Mouse (Mus musculus): ENCODE measurements at regions not wholly inside any gene's neighbourhood (a gene's known extent, or its start where the extent isn't known, plus 50 kb on each side); places are given as distances from the start of the nearest gene placed in this dataset.

GRCm38 (mm10) chr8:35132281-35132680 is 633.3 kb upstream of the Gm19410 start:
- 82% methylated on average over 1 of the region's 1 CpGs for WGBS
- Histone ChIP-seq H3K27me3 (no peaks in the 10 kb centered on the region), H3K27ac (no peak overlapping the region), H3K36me3 (ENCODE audit: poor library complexity, severe bottlenecking) (no peaks in the 10 kb centered on the region), H3K4me1 (peaks cover 4% of the 10 kb centered on the region; the same call in 1 of the 2 replicates), H3K4me2 (no peak overlapping the region), H3K9ac (no peak overlapping the region), H3K4me3 (no peak overlapping the region), H3K9me3 (replicated peaks) (no peaks in the 10 kb centered on the region)
- ATAC-seq: no peak

- Histone ChIP-seq H3K4me2 (no peak overlapping the region), H3K9ac (no peak overlapping the region), H3K27me3 (no peaks in the 10 kb centered on the region), H3K4me3 (no peak overlapping the region), H3K36me3 (ENCODE audit: poor library complexity, severe bottlenecking) (no peaks in the 10 kb centered on the region), H3K9me3 (replicated peaks) (no peaks in the 10 kb centered on the region), H3K4me1 (peaks cover 2% of the 10 kb centered on the region; the same call in 1 of the 2 replicates), H3K27ac (no peak overlapping the region)
- no peak for ATAC-seq
- 90% methylated on average over 7 of the region's 7 CpGs for WGBS
These were observed 630.0 kb upstream of the Gm19410 start for GRCm38 (mm10) chr8:35135630-35136029.

DNA sequence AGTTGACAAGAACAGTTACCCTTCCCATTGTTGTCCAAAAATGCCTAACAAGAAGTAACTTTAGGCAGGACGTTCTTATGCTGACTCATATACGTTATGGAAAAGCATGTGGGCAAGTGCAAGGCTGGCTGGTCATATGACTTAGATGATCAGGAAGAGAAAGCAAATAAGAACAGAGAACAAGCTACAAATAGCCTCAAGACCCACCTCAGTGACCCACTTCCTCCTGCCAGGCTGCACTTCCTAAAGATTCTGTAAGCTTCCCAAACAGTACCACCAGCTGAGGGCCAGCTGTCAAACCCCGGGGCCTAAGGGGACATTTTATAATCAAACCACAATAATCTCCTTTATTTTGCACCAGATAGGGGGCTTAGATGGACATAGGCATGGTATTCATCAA is 628.9 kb upstream of the Gm19410 start:
- no peaks in the 10 kb centered on the region for H3K9me3 ChIP-seq (replicated peaks)
- no peaks in the 10 kb centered on the region for H3K4me1 ChIP-seq
- ATAC-seq: no peak
- no peak overlapping the region for H3K4me2 ChIP-seq
- no peaks in the 10 kb centered on the region for H3K27me3 ChIP-seq
- H3K9ac ChIP-seq: no peak overlapping the region
- H3K4me3 ChIP-seq: no peak overlapping the region
- H3K36me3 ChIP-seq (ENCODE audit: poor library complexity, severe bottlenecking): no peaks in the 10 kb centered on the region
- 94% methylated on average over 3 of the region's 3 CpGs for WGBS
- H3K27ac ChIP-seq: no peak overlapping the region

GRCm38 (mm10) chr8:35140775-35141174 is 624.8 kb upstream of the Gm19410 start:
- 79% methylated on average over 1 of the region's 1 CpGs for WGBS
- Histone ChIP-seq H3K27ac (no peak overlapping the region), H3K27me3 (no peaks in the 10 kb centered on the region), H3K9me3 (replicated peaks) (no peaks in the 10 kb centered on the region), H3K9ac (no peak overlapping the region), H3K4me3 (no peak overlapping the region), H3K36me3 (ENCODE audit: poor library complexity, severe bottlenecking) (no peaks in the 10 kb centered on the region), H3K4me1 (no peaks in the 10 kb centered on the region), H3K4me2 (no peak overlapping the region)
- no peak for ATAC-seq

DNA sequence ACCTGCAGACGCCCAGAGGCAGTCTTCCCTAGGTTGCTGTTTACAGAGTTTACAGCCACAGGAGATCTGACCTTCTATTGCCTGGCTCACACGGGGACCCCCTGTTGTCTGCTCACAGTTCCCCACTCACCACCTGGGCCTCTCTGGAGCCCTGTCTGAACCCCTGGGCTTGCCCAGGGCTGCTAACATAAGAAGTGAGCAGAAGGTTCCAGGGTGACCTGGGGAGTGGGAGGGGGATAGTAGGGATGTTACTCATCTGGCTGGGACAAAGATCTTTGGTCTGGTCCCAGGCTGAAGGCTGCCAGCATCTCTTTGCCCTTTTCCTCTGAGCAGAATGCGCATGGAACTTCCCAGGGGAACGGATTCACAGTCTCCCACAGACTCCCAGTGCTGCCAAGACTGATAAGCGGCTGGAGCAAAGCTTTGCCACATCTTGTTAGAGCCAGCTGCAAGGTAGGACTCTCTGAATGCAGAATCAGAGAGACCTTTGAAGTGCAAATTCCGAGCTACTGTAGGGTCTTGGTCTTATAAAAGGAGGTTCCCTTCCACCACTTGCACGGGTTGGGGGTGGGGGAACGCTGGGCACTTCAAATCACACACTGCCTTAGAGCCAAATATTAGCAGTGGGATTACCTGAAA is 622.5 kb upstream of the Gm19410 start:
- Histone ChIP-seq H3K9ac (no peak overlapping the region), H3K36me3 (ENCODE audit: poor library complexity, severe bottlenecking) (no peaks in the 10 kb centered on the region), H3K4me1 (no peaks in the 10 kb centered on the region), H3K4me3 (no peak overlapping the region), H3K27ac (no peak overlapping the region), H3K27me3 (no peaks in the 10 kb centered on the region), H3K9me3 (replicated peaks) (no peaks in the 10 kb centered on the region), H3K4me2 (no peak overlapping the region)
- ATAC-seq: no peak
- 42% methylated on average over 8 of the region's 8 CpGs for WGBS

- WGBS: 71% methylated on average over 7 of the region's 7 CpGs
- H3K4me2 ChIP-seq: no peak overlapping the region
- H3K36me3 ChIP-seq (ENCODE audit: poor library complexity, severe bottlenecking): no peaks in the 10 kb centered on the region
- H3K27me3 ChIP-seq: no peaks in the 10 kb centered on the region
- no peak overlapping the region for H3K27ac ChIP-seq
- H3K9ac ChIP-seq: no peak overlapping the region
- H3K4me1 ChIP-seq: no peaks in the 10 kb centered on the region
- no peak for ATAC-seq
- no peaks in the 10 kb centered on the region for H3K9me3 ChIP-seq (replicated peaks)
- no peak overlapping the region for H3K4me3 ChIP-seq
These were observed 621.9 kb upstream of the Gm19410 start for GRCm38 (mm10) chr8:35143684-35144083.

DNA sequence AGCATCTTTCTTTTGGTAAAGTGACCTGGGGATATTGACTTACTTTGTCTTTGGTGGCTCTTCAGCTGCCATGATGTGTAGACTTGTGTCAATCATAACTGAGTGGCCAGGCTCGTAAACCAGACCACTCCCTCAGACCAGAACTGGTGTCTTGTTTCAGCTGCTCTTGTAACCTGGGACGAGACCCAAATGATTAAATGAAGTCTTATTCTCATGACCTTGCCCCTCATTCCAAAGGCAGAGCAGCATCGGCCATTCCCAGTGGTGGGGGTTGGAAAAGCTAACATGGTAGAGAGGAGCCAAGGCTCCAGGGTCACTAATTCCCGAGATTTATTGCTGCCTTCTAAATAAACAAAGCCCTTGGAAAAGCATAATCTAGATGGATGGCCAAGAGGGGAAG is 621.2 kb upstream of the Gm19410 start:
- Histone ChIP-seq H3K4me2 (no peak overlapping the region), H3K36me3 (ENCODE audit: poor library complexity, severe bottlenecking) (no peaks in the 10 kb centered on the region), H3K9me3 (replicated peaks) (no peaks in the 10 kb centered on the region), H3K4me1 (no peaks in the 10 kb centered on the region), H3K27ac (no peak overlapping the region), H3K4me3 (no peak overlapping the region), H3K9ac (no peak overlapping the region), H3K27me3 (no peaks in the 10 kb centered on the region)
- 84% methylated on average over 4 of the region's 4 CpGs for WGBS
- no peak for ATAC-seq

DNA sequence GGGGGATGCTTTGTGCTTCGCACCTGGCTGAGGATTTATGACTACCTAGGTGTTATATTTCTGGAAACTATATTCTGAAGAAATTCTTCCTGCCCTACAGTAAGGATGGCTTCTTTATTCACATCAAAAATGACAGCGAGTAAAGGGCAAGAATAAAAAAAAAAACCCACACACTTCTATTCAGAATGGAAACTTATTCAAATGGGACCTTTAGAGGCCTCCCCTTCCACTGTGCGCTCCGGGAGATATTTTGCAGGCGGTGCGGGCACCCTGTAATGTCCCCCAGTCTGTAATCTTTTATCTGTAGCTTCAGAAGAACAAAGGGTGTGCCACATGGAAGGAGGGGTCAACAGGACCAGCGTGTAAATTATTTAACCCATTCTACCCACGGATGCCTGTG is 618.1 kb upstream of the Gm19410 start:
- no peak overlapping the region for H3K27ac ChIP-seq
- no peaks in the 10 kb centered on the region for H3K27me3 ChIP-seq
- no peaks in the 10 kb centered on the region for H3K36me3 ChIP-seq (ENCODE audit: poor library complexity, severe bottlenecking)
- H3K4me3 ChIP-seq: no peak overlapping the region
- WGBS: 77% methylated on average over 8 of the region's 8 CpGs
- no peak overlapping the region for H3K9ac ChIP-seq
- H3K4me1 ChIP-seq: no peaks in the 10 kb centered on the region
- H3K4me2 ChIP-seq: no peak overlapping the region
- no peaks in the 10 kb centered on the region for H3K9me3 ChIP-seq (replicated peaks)
- ATAC-seq: no peak

GRCm38 (mm10) chr8:35147967-35148366 is 617.6 kb upstream of the Gm19410 start:
- 94% methylated on average over 8 of the region's 8 CpGs for WGBS
- H3K9me3 ChIP-seq (replicated peaks): no peaks in the 10 kb centered on the region
- no peaks in the 10 kb centered on the region for H3K27me3 ChIP-seq
- H3K36me3 ChIP-seq (ENCODE audit: poor library complexity, severe bottlenecking): no peaks in the 10 kb centered on the region
- H3K4me1 ChIP-seq: no peaks in the 10 kb centered on the region
- H3K27ac ChIP-seq: no peak overlapping the region
- H3K4me2 ChIP-seq: no peak overlapping the region
- H3K4me3 ChIP-seq: no peak overlapping the region
- ATAC-seq: no peak
- H3K9ac ChIP-seq: no peak overlapping the region

DNA sequence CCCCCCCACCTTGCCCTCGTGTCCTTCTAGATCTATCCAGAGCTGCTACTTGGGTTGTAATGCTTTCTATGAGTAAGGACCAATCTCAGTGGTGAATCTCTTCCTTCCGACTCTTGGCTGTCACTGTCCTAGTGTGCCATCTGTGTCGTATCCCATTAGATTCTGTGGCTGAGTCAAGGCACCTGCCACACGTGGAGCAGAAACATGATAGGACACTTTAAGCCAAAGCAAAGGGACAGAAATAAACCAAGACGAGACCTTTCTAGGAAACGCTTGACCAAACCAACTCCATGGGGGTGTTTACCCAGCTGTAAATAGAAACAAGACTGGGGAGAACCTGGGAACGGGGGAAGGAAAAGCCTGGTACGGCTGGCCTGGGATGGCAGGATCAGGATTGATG is 613.0 kb upstream of the Gm19410 start:
- WGBS: 89% methylated on average over 8 of the region's 8 CpGs

GRCm38 (mm10) chr8:35156272-35156671 is 609.3 kb upstream of the Gm19410 start:
- 52% methylated on average over 5 of the region's 5 CpGs for WGBS
- no peak for ATAC-seq

More for the DNA sequence above, 613.0 kb upstream of the Gm19410 start:
- no peak overlapping the region for H3K4me3 ChIP-seq
- no peak for ATAC-seq
- no peaks in the 10 kb centered on the region for H3K9me3 ChIP-seq (replicated peaks)
- no peaks in the 10 kb centered on the region for H3K27me3 ChIP-seq
- no peak overlapping the region for H3K9ac ChIP-seq
- no peak overlapping the region for H3K4me2 ChIP-seq
- H3K4me1 ChIP-seq: no peaks in the 10 kb centered on the region
- no peak overlapping the region for H3K27ac ChIP-seq
- no peaks in the 10 kb centered on the region for H3K36me3 ChIP-seq (ENCODE audit: poor library complexity, severe bottlenecking)

DNA sequence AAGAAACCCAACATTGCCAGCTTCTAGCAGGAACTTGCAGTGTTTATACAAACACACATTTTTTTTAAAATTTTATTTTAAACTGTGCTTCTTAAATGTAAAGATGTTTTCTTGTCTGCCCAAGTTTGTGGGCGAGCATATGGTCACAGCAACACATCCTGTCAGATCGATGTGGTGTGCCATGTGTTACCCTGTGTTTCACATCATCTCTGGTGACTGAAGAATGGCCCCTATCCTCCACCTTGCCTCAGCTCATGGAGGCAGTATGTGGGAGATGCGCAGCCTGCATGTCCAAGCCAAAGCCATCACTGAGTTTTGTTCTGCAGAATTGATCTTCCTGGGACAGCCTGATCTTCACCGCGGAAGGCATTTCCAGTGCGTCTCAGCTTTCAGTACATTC is 607.9 kb upstream of the Gm19410 start:
- Histone ChIP-seq H3K9me3 (replicated peaks) (no peaks in the 10 kb centered on the region), H3K4me3 (no peak overlapping the region), H3K4me1 (0 out of 2 replicates have a peak, but pooled peaks cover 6% of the 10 kb centered on the region), H3K9ac (no peak overlapping the region), H3K36me3 (ENCODE audit: poor library complexity, severe bottlenecking) (no peaks in the 10 kb centered on the region), H3K27me3 (no peaks in the 10 kb centered on the region), H3K27ac (no peak overlapping the region), H3K4me2 (no peak overlapping the region)
- 80% methylated on average over 6 of the region's 6 CpGs for WGBS
- ATAC-seq: no peak

More at GRCm38 (mm10) chr8:35156272-35156671, 609.3 kb upstream of the Gm19410 start:
- H3K27ac ChIP-seq: no peak overlapping the region
- no peak overlapping the region for H3K9ac ChIP-seq
- no peak overlapping the region for H3K4me3 ChIP-seq
- no peaks in the 10 kb centered on the region for H3K36me3 ChIP-seq (ENCODE audit: poor library complexity, severe bottlenecking)
- no peaks in the 10 kb centered on the region for H3K27me3 ChIP-seq
- H3K4me1 ChIP-seq: 0 out of 2 replicates have a peak, but pooled peaks cover 6% of the 10 kb centered on the region
- H3K9me3 ChIP-seq (replicated peaks): no peaks in the 10 kb centered on the region
- H3K4me2 ChIP-seq: no peak overlapping the region

GRCm38 (mm10) chr8:35159329-35159728 is 606.3 kb upstream of the Gm19410 start:
- WGBS: 25% methylated on average over 12 of the region's 12 CpGs
- Histone ChIP-seq H3K4me3 (no peak overlapping the region), H3K9ac (no peak overlapping the region), H3K27ac (no peak overlapping the region), H3K4me2 (peak overlapping the region; percentile 29; the same call in 1 of the 2 replicates), H3K4me1 (0 out of 2 replicates have a peak, but pooled peaks cover 6% of the 10 kb centered on the region), H3K36me3 (ENCODE audit: poor library complexity, severe bottlenecking) (no peaks in the 10 kb centered on the region), H3K27me3 (no peaks in the 10 kb centered on the region), H3K9me3 (replicated peaks) (no peaks in the 10 kb centered on the region)
- peak; percentile 27; the same call in 1 of the 2 replicates for ATAC-seq
